Mouse (Mus musculus) lung, adult 2 months (tissue): ENCODE measurements around the gene Ext2.

Experiments
- CTCF ChIP-seq: fragments of 200-500 bp; IDR thresholded peaks from 2 replicates; pipeline ENCODE4 v1.5.1; 2011; ENCODE audit warnings: mild to moderate bottlenecking, low read length, control low read depth; ENCODE audit not compliant: insufficient read depth
- POLR2A ChIP-seq: fragments of 200-500 bp; IDR thresholded peaks from 2 replicates; pipeline ENCODE4 v1.6.1; 2011; ENCODE audit warnings: low read depth, mild to moderate bottlenecking, control low read depth, low read length, borderline replicate concordance; ENCODE audit errors: extremely low read depth

DNA sequence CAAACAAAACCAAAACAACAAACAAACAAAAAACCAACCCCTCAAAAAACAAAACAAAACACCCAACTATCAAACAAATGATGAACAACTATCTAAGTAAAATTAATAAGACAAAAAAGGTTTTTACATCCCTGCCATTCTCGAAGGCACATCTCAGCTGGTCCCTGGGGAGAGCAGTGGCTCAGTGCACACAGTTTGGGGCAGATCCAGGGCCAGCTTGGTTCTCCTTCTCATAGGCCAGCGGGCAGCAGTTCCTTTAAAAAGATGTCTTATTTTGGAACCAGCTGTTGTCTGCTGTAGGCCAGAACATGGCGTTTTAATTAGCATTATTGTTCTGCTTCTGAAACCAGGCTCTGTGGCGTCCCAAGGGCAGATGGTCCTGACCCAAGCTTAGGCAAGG, 129.3 kb downstream of the Ext2 start:
- no peak for TF ChIP-seq CTCF
- no peak for TF ChIP-seq POLR2A
